Mouse (Mus musculus): ENCODE measurements around the gene Gm20219. TPM values are rescaled to one million over a fixed set of nuclear protein-coding genes. Genes with fewer than 3 reads are reported as not detected.

The Gm20219 gene
- polyA plus RNA-seq, 1 experiment = 2.3 TPM

- 65% methylated on average over 3 of the region's 3 CpGs for WGBS
- no peak for DNase-seq (ENCODE audit: low read depth, low spot score)
These were observed 5.2 kb upstream of the Gm20219 start for GRCm38 (mm10) chr17:56559386-56559785.

GRCm38 (mm10) chr17:56558448-56558847 is 4.3 kb upstream of the Gm20219 start:
- 16% methylated on average over 3 of the region's 3 CpGs for WGBS
- no peak for DNase-seq (ENCODE audit: low read depth, low spot score)

- 68% methylated on average over 5 of the region's 5 CpGs for WGBS
- no peak for DNase-seq (ENCODE audit: low read depth, low spot score)
These were observed 1.3 kb downstream of the Gm20219 start for GRCm38 (mm10) chr17:56552781-56553363.

- no peak for DNase-seq (ENCODE audit: low read depth, low spot score)
These were observed 2.2 kb downstream of the Gm20219 start for GRCm38 (mm10) chr17:56551841-56552581.

GRCm38 (mm10) chr17:56550784-56551475 is 3.3 kb downstream of the Gm20219 start:
- DNase-seq (ENCODE audit: low read depth, low spot score) = no peak
- WGBS = 41% methylated on average over 12 of the region's 12 CpGs

More at GRCm38 (mm10) chr17:56551841-56552581, 2.2 kb downstream of the Gm20219 start:
- WGBS = 84% methylated on average over 6 of the region's 6 CpGs

GRCm38 (mm10) chr17:56548605-56549105 is 5.5 kb downstream of the Gm20219 start:
- WGBS = 76% methylated on average over 4 of the region's 4 CpGs
- no peak for DNase-seq (ENCODE audit: low read depth, low spot score)

GRCm38 (mm10) chr17:56547846-56548604 is 6.2 kb downstream of the Gm20219 start:
- WGBS = 82% methylated on average over 9 of the region's 9 CpGs
- DNase-seq (ENCODE audit: low read depth, low spot score) = no peak

GRCm38 (mm10) chr17:56547116-56547845 is 6.9 kb downstream of the Gm20219 start:
- 75% methylated on average over 17 of the region's 17 CpGs for WGBS
- DNase-seq (ENCODE audit: low read depth, low spot score) = no peak

- no peak for DNase-seq (ENCODE audit: low read depth, low spot score)
- 87% methylated on average over 5 of the region's 5 CpGs for WGBS
These were observed 7.6 kb downstream of the Gm20219 start for GRCm38 (mm10) chr17:56546576-56546975.

- WGBS = 77% methylated on average over 1 of the region's 1 CpGs
- no peak for DNase-seq (ENCODE audit: low read depth, low spot score)
These were observed 8.2 kb downstream of the Gm20219 start for GRCm38 (mm10) chr17:56545945-56546344.

- WGBS = 77% methylated on average over 7 of the region's 7 CpGs
- no peak for DNase-seq (ENCODE audit: low read depth, low spot score)
These were observed 9.3 kb downstream of the Gm20219 start for GRCm38 (mm10) chr17:56544699-56545387.

GRCm38 (mm10) chr17:56543684-56544224 is 10.4 kb downstream of the Gm20219 start:
- 80% methylated on average over 3 of the region's 3 CpGs for WGBS
- DNase-seq (ENCODE audit: low read depth, low spot score) = no peak

- WGBS = 48% methylated on average over 8 of the region's 8 CpGs
- DNase-seq (ENCODE audit: low read depth, low spot score) = no peak
These were observed 11.5 kb downstream of the Gm20219 start for GRCm38 (mm10) chr17:56542736-56543135.

GRCm38 (mm10) chr17:56540562-56540975 is 13.6 kb downstream of the Gm20219 start:
- WGBS = 37% methylated on average over 6 of the region's 6 CpGs
- no peak for DNase-seq (ENCODE audit: low read depth, low spot score)

- DNase-seq (ENCODE audit: low read depth, low spot score) = no peak
- 54% methylated on average over 8 of the region's 8 CpGs for WGBS
These were observed 16.3 kb downstream of the Gm20219 start for GRCm38 (mm10) chr17:56537912-56538311.

- DNase-seq (ENCODE audit: low read depth, low spot score) = no peak
These were observed 17.3 kb downstream of the Gm20219 start for GRCm38 (mm10) chr17:56536874-56537273.

GRCm38 (mm10) chr17:56536192-56536591 is 18.0 kb downstream of the Gm20219 start:
- DNase-seq (ENCODE audit: low read depth, low spot score) = no peak
- 67% methylated on average over 14 of the region's 14 CpGs for WGBS

More at GRCm38 (mm10) chr17:56536874-56537273, 17.3 kb downstream of the Gm20219 start:
- whole genome bisulfite sequencing = 67% methylated on average over 3 of the region's 3 CpGs

- WGBS = 43% methylated on average over 4 of the region's 4 CpGs
- DNase-seq (ENCODE audit: low read depth, low spot score) = no peak
These were observed 29.2 kb downstream of the Gm20219 start for GRCm38 (mm10) chr17:56524943-56525342.

All from large intestine, adult 2 months (tissue).